Mouse (Mus musculus): ENCODE measurements around the gene Mst1r. TPM values are rescaled to one million over a fixed set of nuclear protein-coding genes. Genes with fewer than 3 reads are reported as not detected.

Mst1r gene
- polyA plus RNA-seq, 1 experiment from 2014 or later: 1.1 TPM

GRCm38 (mm10) chr9:107967437-107967836, 60.8 kb downstream of the Mst1r start:
- WGBS: 78% methylated on average over 6 of the region's 6 CpGs
- H3K36me3 ChIP-seq (ENCODE audit: insufficient read depth, low read length): no peaks in the 10 kb centered on the region

DNA sequence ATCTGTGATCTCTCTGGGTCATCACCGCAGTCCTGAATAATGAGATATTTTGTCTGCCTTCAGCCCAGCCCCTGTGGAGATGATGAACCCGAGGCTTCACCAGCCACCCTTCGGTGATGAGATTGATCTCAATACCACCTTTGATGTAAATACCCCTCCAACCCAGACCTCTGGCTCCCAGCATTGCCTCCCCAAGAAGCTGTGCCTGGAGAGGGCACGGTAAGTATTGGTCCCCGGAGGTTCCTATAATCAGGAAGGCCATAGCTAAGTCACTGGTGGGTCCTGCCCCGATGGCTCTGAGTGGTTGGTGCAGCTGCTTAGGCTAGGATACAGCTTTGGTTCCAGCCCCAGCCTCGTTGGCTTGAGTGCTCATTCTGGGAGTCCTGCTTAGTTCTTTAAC, 61.9 kb downstream of the Mst1r start:
- DNase-seq (ENCODE audit: low spot score) (no peak), ATAC-seq (replicated peaks; ENCODE audit: low FRiP score, low read depth) (no peak)
- no peaks in the 10 kb centered on the region for H3K9me3 ChIP-seq (replicated peaks; ENCODE audit: low read length)
- no peak overlapping the region for H3K4me3 ChIP-seq (replicated peaks; ENCODE audit: low read depth, low read length)
- no peak overlapping the region for H3K9ac ChIP-seq (ENCODE audit: low read depth, low read length)
- H3K4me1 ChIP-seq (replicated peaks; ENCODE audit: insufficient read depth, low read length): no peaks in the 10 kb centered on the region
- 87% methylated on average over 7 of the region's 7 CpGs for WGBS
- no peak overlapping the region for H3K4me2 ChIP-seq (ENCODE audit: low read length)
- H3K27me3 ChIP-seq (ENCODE audit: insufficient read depth, low read length): no peaks in the 10 kb centered on the region
- TF ChIP-seq CTCF (IDR thresholded peaks at IDR 0.05; ENCODE audit: low read depth): no peak
- H3K36me3 ChIP-seq (ENCODE audit: insufficient read depth, low read length): no peaks in the 10 kb centered on the region
- no peak overlapping the region for H3K27ac ChIP-seq

More at GRCm38 (mm10) chr9:107967437-107967836, 60.8 kb downstream of the Mst1r start:
- H3K9me3 ChIP-seq (replicated peaks; ENCODE audit: low read length): no peaks in the 10 kb centered on the region
- no peak overlapping the region for H3K4me2 ChIP-seq (ENCODE audit: low read length)
- no peak for ATAC-seq (replicated peaks; ENCODE audit: low FRiP score, low read depth)
- no peak for DNase-seq (ENCODE audit: low spot score)
- TF ChIP-seq CTCF (IDR thresholded peaks at IDR 0.05; ENCODE audit: low read depth): no peak
- H3K27ac ChIP-seq: no peak overlapping the region
- H3K27me3 ChIP-seq (ENCODE audit: insufficient read depth, low read length): no peaks in the 10 kb centered on the region
- no peak overlapping the region for H3K9ac ChIP-seq (ENCODE audit: low read depth, low read length)
- H3K4me1 ChIP-seq (replicated peaks; ENCODE audit: insufficient read depth, low read length): no peaks in the 10 kb centered on the region
- no peak overlapping the region for H3K4me3 ChIP-seq (replicated peaks; ENCODE audit: low read depth, low read length)

Other genes starting within 250 kb of the Mst1r start
- 12.9 and 14.7 TPM in 2 replicates for gene Slc38a3, start 237.3 kb upstream of the Mst1r start, polyA plus RNA-seq (2015; fragmentation: Nextera tagmentation; extraction: Ambion mirVana)
- 0.89 and 1.2 TPM in 2 replicates for gene Gnat1, start 227.2 kb upstream of the Mst1r start, polyA plus RNA-seq (2015; fragmentation: Nextera tagmentation; extraction: Ambion mirVana)
- gene Sema3f, start 196.4 kb upstream of the Mst1r start, polyA plus RNA-seq (2015; fragmentation: Nextera tagmentation; extraction: Ambion mirVana): 16.2 and 17.3 TPM in 2 replicates
- 108 and 113 TPM in 2 replicates for gene Rbm5, start 135.9 kb upstream of the Mst1r start, polyA plus RNA-seq (2015; fragmentation: Nextera tagmentation; extraction: Ambion mirVana)
- 40.2 and 46.8 TPM in 2 replicates for gene Rbm6, start 33.6 kb upstream of the Mst1r start, polyA plus RNA-seq (2015; fragmentation: Nextera tagmentation; extraction: Ambion mirVana)
- 11.1 and 12.7 TPM in 2 replicates for gene Mon1a, start 18.7 kb upstream of the Mst1r start, polyA plus RNA-seq (2015; fragmentation: Nextera tagmentation; extraction: Ambion mirVana)
- not detected in 2 replicates for gene Actl11, start 21.6 kb downstream of the Mst1r start, polyA plus RNA-seq (2015; fragmentation: Nextera tagmentation; extraction: Ambion mirVana)
- 0.95 and 1.3 TPM in 2 replicates for gene Camkv, start 28.8 kb downstream of the Mst1r start, polyA plus RNA-seq (2015; fragmentation: Nextera tagmentation; extraction: Ambion mirVana)
- 10.0 and 10.2 TPM in 2 replicates for gene Traip, start 43.3 kb downstream of the Mst1r start, polyA plus RNA-seq (2015; fragmentation: Nextera tagmentation; extraction: Ambion mirVana)
- 33.2 and 41.6 TPM in 2 replicates for gene Uba7, start 68.6 kb downstream of the Mst1r start, polyA plus RNA-seq (2015; fragmentation: Nextera tagmentation; extraction: Ambion mirVana)
- gene Gm20661, start 76.2 kb downstream of the Mst1r start, polyA plus RNA-seq (2015; fragmentation: Nextera tagmentation; extraction: Ambion mirVana): 1.3 and 2.0 TPM in 2 replicates
- 63.8 and 66.8 TPM in 2 replicates for gene Inka1, start 79.0 kb downstream of the Mst1r start, polyA plus RNA-seq (2015; fragmentation: Nextera tagmentation; extraction: Ambion mirVana)
- 2.9 and 4.0 TPM in 2 replicates for gene Cdhr4, start 85.6 kb downstream of the Mst1r start, polyA plus RNA-seq (2015; fragmentation: Nextera tagmentation; extraction: Ambion mirVana)
- 0.25 and 0.27 TPM in 2 replicates for gene Gm20662, start 89.5 kb downstream of the Mst1r start, polyA plus RNA-seq (2015; fragmentation: Nextera tagmentation; extraction: Ambion mirVana)
- 45.7 and 46.9 TPM in 2 replicates for gene Ip6k1, start 95.6 kb downstream of the Mst1r start, polyA plus RNA-seq (2015; fragmentation: Nextera tagmentation; extraction: Ambion mirVana)
- gene Gmppb, start 142.4 kb downstream of the Mst1r start, polyA plus RNA-seq (2015; fragmentation: Nextera tagmentation; extraction: Ambion mirVana): 23.2 and 27.2 TPM in 2 replicates
- 1.4 and 1.6 TPM in 2 replicates for gene Amigo3, start 146.3 kb downstream of the Mst1r start, polyA plus RNA-seq (2015; fragmentation: Nextera tagmentation; extraction: Ambion mirVana)
- gene Mst1, start 173.6 kb downstream of the Mst1r start, polyA plus RNA-seq (2015; fragmentation: Nextera tagmentation; extraction: Ambion mirVana): 0.09 and 0.39 TPM in 2 replicates
- gene Rnf123, start 176.5 kb downstream of the Mst1r start, polyA plus RNA-seq (2015; fragmentation: Nextera tagmentation; extraction: Ambion mirVana): 23.7 and 24.6 TPM in 2 replicates
- gene Apeh, start 187.7 kb downstream of the Mst1r start, polyA plus RNA-seq (2015; fragmentation: Nextera tagmentation; extraction: Ambion mirVana): 62.6 and 69.3 TPM in 2 replicates

Data from kidney, postnatal 0 days (tissue).